Mouse (Mus musculus): Measurements from ENCODE around the gene Sdr9c7.
"Not testable (repeated sequence)": the region's sequence is repeated elsewhere in the genome, so short reads cannot be mapped to it uniquely, and the experiment has no call there.

The Sdr9c7 gene

DNA sequence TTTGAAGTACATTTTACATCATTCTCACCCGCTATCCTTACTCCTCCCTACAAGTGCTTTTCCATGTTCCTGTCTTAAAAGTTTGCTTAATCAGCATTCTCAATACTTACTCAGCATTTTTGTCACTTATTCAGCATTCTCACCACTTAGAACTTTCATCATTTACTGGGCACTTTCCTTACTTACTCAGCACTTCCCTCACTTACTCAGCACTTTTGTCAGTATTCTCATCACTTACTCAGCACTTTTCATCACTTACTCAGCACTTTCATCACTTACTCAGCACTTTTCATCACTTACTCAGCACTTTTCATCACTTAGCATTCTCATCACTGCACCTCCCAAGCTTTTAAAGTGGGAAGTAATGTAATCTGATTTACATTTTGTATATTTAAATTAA, 17.3 kb downstream of the Sdr9c7 start:
- no peak for DNase-seq

DNA sequence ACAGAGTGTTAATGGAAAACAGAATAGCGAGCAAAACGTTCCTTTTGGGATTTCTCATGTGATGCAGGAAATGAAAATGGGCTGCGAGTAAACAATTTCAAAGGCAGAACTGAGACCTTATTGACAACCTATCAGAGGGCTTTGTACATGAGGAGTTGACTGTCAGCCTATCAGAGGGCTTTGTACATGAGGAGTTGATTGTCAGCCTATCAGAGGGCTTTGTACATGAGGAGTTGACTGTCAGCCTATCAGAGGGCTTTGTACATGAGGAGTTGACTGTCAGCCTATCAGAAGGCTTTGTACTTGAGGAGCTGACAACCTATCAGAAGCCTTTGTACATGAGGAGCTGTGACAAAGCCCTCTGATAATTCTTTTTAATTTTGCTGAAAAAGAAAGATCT, 18.9 kb downstream of the Sdr9c7 start:
- DNase-seq: not testable (repeated sequence)

DNA sequence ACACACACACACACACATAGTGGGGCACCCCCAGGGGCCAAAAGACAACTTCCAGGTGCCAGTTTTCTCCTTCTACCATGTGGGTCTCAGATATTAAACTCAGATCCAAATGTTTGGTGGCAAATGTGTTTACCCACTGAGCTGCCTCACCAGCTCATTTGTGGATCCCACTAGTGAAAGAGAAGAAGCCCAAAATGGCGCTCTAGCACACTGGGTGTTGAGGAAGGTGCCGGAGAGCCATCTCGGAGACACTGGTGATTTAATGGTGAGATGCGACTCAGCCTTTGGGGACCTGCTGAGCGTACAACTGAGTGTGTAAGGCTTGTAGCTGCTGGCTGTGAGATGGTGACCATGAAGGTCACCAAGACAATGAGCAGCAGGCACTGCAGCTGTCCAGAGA, 19.3 kb downstream of the Sdr9c7 start:
- no peak for DNase-seq

DNA sequence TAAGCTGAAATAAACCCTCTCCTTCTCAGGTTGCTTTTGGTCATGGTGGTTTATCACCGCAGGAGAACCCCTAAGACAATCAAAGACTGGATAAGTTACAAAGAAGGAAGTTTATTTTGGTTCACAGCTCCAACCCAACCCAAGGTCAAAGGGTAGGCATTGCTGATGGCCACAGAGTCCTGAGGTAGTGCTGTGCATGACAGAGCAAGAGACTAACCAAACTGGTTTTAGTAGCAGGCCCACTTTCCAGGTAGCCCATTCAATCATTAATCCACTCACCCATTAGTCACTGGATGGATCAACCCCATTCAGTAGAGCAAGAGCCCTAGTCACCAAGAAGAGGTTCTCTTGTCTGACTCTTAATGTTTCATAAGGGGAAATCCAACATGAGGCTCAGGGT, 23.9 kb downstream of the Sdr9c7 start:
- no peak for DNase-seq

DNA sequence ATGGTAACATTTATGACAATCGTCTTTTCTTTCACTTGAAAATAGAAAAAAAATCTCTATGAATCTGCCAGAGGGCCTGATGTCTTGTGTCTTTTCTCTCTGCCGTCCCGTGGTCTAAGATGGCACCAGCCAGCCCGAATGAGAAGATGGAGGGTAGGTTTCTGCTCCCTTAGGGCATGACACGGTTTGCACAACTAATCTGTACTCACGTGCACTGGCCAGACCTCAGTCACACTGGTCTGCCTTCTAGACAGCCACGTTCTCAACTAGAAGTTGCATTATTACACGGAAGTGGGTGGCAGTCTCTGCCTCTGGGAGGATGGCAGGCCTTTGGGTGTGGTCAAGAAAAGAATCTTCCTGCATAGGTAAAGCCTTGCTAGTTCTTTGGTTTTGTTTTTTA, 24.7 kb downstream of the Sdr9c7 start:
- no peak for DNase-seq

DNA sequence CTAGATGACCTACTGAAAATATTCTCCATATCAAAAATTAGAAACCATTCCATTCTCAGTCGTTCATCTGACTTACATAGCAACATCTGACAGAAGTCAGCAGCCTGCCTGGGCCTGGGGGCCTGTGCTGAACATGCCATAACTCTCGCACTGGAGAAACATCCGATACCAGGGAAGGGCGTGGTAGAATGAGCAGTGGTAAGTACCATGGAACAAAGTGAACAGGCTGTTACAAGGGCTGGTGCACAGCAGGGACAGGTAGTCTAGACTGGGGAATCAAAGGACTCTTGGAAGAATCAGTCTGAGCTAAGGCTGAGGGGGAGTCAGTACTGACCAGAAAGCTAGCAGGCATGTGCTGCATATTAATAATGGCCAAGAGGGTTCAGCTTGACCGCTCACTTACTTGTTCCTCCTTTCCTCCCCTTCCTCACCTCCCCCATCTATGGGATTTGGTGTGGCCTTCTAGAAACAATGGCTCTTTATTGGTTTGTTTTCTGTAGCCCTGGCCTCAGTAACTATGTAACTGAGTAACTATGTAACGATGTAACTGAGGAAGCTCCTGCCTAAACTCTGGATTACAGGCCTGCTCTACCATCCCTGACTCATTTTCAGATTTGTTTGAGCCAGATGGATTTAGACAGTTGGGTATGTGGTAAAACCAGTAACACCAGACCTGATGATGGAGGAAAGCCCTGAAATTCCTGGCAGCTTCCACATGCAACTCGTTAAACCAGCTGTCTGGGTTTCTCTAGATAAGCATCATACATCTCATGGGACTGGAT, 26.5 kb downstream of the Sdr9c7 start:
- DNase-seq: no peak

DNA sequence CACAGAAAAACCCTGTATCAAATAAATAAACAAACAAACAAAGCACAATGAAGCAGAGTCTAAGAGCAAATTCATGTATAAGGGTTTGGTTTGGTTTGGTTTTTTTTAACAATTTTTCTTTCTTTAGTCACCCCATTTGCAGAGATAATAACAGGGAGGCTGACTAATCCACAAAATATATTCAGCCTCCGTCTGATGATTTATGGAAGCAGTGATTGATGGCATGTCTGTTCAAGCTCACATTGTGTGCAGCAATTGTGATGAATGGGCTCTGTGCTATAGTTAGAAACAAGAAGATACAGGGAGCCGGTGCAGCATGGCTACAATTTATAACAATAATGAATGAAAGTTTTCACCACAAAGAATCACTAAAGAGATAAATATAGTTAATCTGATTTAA, 29.4 kb downstream of the Sdr9c7 start:
- DNase-seq: no peak

DNA sequence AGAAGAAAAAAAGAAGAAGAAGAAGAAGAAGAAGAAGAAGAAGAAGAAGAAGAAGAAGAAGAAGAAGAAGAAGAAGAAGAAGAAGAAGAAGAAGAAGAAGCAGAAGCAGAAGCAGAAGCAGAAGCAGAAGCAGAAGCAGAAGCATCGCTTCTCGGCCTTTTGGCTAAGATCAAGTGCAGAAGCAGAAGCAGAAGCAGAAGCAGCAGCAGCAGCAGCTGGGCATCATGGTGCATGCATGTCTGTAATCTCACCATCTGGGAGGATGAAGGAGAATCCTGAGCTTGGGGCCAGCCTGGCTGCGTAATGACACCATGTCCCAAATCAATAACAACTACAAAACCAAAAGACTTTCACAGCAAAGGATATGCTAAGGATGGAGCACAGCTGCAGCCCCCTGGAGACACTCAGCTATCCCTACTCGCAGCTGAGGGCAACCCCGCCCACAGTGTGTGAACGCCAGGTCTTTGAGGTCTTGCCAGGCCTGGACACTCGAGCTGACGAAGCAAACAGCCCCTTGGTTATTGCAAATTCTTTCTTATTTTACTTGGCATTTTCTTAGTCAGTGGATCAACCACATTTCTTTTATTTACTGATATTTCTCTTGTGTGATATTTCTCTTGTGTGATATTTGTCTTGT, 34.1 kb downstream of the Sdr9c7 start:
- DNase-seq: no peak

DNA sequence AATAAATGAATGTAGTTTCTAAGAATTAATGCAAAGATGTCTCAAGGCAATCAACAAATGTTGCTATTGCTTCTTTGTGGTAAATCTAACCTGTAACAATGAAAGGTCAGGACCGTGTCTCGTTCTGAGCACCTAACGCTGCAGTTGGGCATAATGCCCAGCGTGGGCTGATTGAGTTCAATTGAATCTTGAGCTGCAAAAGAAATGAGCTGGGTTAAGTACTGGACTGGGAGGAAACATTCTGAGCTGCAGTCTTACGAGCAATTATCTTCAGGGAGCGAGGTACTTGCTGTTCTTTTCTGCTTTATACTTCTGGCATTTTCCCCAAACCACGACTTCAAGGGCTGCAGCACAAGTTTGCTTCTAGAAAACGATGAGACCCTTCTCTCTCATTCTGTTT, 38.0 kb downstream of the Sdr9c7 start:
- DNase-seq: no peak

DNA sequence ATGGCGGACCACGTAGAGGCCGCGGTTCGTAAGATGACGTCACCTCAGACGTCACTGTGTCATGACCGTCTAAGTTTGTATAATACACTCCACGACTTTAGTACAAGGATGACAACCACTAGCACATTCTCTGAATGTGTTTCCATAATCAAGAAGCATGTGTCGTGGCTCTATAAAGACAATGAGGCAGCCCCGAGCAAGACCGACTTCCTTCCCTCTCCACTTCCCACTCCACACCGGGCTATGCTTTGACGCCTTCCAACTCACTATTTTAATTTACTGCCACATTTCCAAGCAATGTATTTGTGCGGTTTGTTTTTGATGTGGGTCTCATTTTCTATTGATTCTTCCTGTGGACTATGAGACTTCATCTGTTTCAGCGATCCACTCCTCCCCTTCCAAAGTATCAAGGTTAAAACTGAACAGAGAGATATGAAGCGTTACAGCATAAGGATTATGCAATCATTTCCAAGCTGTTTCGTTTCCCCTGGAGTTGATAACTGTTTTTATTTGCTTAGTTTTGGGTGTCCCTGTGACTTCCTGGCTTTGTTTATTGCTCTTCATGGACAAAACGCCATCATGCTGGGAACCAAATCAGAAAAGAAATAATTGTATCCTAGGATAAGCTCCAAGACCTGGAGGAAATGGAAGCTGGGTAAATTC, 38.6 kb downstream of the Sdr9c7 start:
- DNase-seq: no peak

DNA sequence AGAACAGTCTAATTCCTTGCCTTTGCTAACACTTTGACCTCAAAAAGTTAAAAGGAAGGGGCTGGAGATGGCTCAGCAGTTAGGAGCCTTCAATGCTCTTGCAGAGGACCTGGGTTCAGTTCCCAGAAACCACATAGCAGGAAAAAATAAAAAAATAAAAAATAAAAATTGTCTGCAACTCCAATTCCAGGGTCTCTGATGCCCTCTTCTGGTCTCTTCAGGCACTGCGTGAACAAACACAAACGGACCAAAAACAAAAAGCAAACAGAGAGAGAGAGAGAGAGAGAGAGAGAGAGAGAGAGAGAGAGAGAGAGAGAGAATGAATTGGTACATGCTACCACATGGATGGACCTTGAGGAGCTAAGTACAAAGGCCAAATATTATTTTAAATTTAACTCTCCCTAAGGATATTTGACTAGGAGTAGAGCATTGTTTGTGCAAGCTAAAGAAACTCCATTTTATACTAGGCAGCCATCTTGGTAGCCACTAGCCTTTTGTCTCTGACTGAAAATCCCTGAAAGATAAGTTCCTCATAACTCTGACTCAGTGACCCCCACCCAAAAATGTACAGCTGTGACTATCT, 39.2 kb downstream of the Sdr9c7 start:
- DNase-seq: peak; percentile 54

DNA sequence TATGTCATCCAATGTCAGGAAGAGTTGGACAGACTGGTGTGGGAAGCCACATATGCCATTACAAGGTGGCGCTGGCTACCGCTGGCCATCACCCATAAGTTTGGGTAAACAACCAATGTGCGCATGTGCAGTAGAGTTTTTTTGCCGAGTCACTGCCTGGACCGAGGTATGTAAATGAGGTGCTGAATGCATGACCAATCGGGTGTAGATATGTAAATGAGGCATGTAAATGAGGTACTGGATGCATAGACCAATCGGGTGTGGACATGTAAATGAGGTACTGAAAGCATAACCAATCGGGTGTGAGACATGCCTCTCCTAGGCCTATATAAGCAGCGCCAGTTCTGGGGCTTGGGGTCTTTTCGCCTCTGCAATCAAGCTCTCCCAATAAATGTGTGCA, 41.3 kb downstream of the Sdr9c7 start:
- DNase-seq: not testable (repeated sequence)

DNA sequence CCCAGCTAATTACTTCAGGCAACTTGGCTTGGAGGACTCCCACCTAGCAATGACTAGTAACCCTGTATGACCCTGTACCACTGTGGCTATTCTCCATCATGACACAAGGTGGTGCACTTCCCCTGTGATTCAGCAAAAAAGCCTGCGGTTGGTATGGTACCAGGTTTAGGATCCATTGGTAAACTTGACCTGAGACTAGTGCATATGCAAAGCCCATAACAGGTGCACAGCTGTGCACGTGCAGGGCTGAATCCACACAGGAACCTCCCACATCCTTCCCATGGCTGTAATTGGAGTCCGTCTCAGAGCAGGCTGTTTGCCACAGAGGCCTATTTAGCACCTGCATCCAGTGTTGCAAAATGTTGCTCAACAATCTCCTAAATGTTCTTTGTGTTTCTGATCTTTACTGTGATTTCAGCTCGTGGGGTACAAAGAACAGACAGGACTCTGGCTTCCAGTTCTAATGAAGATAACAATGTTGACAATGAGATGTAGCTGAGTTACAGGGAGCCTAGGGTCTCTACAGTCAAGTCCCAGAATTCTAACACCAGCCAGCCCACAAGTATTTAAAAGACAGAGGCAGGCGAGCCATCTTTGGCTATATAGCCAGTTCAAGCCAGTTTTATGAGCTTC, 47.2 kb downstream of the Sdr9c7 start:
- peak; percentile 36 for DNase-seq

DNA sequence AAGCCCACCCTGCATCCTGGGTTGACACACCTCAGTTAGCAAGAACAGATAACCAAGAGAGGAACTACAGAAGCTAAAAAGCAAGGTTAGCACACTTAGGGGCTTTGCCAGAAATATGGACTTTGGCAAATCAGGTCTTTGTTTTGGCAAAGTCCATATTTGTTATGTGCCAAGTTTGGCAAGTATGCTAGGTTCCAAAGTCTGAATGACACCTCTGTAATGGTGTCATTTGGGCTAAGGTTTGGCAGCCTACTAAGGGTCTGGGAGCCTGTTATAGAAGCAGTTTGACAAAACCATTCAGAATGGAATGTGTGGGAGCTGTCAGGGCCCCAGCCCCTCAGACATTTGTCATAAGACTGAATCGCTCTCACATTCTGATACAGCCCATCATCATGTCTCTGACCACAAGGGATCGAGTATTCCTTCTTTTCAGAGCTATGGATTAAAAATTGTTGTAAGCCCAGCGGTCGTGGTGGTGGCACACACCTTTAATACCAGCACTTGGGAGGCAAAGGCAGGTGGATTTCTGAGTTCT, 51.3 kb downstream of the Sdr9c7 start:
- no peak for DNase-seq

DNA sequence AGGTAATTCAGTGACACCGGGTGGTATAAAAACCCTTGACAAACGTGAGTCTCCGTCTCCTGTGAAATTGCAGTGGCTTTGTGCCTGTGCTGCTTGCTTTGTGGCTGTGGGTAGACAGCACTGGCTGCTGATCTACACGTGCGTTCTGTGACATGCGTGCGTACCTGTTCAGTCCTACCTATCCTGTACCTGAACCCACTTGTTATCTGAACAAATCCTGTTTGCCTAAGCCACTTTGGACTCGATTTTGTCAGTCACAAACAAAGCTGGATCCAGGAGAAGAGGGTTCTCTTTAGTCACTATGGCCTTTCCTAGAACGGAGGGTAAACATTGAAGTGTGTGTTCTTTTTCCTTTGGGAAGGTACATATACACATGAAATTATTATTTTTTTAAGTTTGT, 53.1 kb downstream of the Sdr9c7 start:
- DNase-seq: no peak

DNA sequence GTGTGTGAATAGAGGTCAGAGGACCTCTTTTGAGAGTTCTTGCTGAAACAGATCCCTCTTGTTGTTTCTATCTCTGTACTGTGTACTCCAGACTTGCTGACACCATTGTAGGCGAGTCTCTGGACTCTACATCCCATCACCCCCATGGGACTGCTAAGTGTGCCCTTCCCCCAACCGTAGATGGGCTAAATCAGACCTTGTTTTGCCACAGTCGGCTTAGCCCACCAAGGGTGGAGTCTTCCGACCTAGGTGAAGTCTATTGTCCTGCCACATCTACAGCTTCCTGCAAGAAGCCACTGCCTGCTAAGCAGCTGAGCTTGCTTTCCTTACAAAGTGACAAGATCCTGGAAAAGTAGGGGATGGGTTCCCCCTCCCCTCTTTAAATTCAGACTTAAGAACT, 53.5 kb downstream of the Sdr9c7 start:
- DNase-seq: no peak

DNA sequence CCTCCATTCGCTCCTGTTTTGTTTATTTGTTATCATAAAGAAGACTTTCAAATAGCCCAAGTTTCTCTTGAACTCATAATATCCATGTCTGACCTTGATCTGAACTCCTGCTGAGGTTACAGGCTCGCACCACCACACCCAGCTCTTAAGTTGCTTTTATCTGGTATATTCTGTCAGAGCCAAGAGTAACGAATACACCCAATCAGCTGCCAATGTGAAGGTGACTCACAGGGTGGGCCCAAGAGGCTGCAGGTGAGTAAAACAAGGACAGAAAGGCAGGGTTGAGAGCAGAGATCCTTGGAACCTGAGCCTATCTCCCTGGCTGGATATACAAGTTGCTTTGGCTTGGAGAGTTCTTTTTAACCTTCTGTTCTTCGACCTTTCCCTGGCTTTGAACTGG, 56.7 kb downstream of the Sdr9c7 start:
- DNase-seq: no peak

DNA sequence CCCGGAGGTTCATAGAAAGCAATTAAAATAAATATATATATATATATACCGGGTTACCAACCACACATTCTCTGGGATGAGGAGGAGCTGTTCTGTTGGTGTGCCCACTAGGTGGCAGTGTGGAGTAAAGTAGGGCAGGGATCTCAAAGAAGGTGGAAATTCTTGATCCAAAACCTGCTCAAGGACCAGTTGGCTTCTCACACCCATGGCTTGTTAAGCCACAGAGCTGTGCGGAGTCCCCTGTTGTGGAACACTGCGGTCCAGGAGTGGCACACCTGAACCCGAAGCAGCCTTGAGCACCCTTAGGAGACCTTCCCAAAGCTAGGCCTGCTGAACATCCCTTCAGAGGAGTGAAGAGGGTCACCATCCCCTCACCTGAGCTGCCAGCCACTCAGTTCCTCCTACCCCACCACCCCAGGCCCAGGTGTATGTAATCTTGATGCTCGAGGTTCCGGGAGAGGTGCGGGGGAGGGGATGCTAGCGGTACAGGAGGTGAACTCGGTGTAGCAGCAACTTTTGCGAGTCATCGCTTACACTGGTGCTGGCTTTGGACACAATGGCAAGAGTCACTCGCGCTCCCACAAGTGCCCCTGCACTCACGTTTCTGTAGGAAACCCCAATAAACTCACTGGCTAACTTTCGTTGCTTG, 58.0 kb downstream of the Sdr9c7 start:
- peak; percentile 79 for DNase-seq

DNA sequence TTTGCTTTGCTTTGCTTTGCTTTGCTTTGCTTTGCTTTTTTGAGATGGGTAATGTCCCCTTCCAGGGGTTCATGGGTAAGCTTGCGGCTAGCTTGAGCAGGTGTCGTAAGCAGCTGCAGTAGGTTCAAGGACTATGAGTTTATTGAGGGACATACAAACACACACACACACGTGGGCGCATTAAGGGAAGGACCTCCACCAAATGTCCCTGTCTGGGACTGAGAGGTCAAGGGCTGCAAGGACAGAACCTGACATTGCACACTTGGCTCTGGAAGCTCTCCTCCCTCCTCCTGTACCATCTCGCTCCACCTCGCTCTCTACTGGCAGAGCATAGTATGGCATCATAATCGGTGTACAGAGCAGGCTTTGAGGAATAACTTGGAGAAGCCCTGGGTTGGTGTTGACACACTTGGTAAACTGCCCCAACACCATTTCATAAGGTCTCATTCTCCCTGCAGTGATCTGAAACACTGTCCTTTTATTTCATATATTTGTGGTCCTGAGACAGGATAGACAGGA, 60.9 kb downstream of the Sdr9c7 start:
- DNase-seq: no peak
